Mouse (Mus musculus) embryonic fibroblast, embryonic 13.5 days (primary cell): ENCODE measurements around the gene Zfp382.

Experiments used
- CTCF ChIP-seq: IDR thresholded peaks from 2 replicates; pipeline ENCODE4 v1.5.1; 2011; ENCODE audit warnings: mild to moderate bottlenecking, control low read depth, low read length, moderate library complexity, borderline replicate concordance; ENCODE audit not compliant: insufficient read depth
- POLR2A ChIP-seq: IDR thresholded peaks from 2 replicates; pipeline ENCODE4 v1.6.1; 2011; ENCODE audit warnings: low read depth, mild to moderate bottlenecking, control low read depth, low read length, moderate library complexity

DNA sequence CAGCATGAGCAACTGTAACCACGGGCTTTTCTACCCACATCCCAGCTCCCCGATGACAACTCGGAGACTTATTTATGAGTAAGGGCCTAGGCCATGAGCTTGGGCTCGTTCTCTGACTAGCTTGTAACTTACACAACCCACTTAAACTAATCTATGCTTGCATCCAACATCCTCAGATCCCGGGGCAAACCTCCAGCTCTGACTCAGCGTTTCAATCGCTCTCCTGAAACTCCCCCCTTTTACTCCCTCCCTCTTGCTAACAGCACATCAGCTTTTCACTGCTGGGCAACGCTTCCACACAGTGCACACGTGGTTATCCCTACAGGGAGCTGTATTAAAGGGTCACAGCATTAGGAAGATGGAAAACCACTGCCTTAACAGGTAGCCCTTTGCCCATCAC, 35.2 kb upstream of the Zfp382 start:
- TF ChIP-seq POLR2A (no peak), CTCF (no peak)
